Mouse (Mus musculus): ENCODE measurements around the gene Gemin6. TPM values are rescaled to one million over a fixed set of nuclear protein-coding genes. Genes with fewer than 3 reads are reported as not detected.
A peak's percentile ranks its signal among the peaks of the same experiment; 100 is the strongest.
"Not testable (repeated sequence)": the region's sequence is repeated elsewhere in the genome, so short reads cannot be mapped to it uniquely, and the experiment has no call there.

Gemin6 gene
- 33.4 and 36.1 TPM in 2 replicates for polyA plus RNA-seq (2015; fragmentation: Nextera tagmentation; extraction: Ambion mirVana)

DNA sequence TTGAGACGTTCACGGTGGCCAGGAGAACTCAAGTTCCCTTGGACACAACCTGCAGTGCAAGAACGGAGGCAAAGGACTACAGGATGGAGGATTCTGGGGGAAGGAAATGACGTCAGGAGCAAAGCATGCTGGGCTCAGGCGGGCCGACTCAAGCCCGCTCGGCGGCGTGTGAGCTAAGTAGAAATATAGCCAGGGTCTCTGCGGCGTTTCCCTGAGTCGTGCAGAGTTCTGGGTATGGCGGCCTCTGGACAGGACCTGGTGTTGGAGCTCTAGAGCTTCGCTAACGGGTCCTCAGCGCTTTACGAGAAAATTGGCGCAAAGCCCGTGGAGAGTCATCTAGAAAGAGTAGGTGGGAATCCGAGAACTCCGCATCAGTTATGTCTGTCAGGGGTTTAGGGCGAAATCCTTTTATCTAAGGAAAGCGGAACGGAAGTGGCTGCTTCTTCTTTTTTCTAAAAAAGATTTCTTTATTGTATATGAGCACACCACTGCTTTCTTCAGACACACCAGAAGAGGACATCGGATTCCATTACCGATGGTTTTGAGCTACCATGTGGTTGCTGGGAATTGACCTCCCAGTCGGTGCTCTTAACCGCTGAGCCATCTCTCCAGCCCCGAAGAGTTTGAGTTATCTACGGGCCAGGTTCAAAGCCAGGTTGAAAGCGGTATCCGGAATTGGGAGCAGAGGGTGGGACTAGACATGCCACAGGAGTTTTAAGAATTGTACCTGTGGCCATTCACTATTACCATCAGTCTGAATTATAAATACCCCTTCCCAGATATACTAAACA is at the start of gene Gemin6:
TSS of gene Gemin6 (plus strand) at position 116 of the 791 bp plus-strand sequence.
- Histone ChIP-seq H3K27me3 (no peaks in the 10 kb centered on the region), H3K4me2 (replicated peaks) (peak within 1 kb of the TSS; percentile 61), H3K9ac (peak within 1 kb of the TSS; percentile 56), H3K4me3 (replicated peaks) (peak within 1 kb of the TSS; percentile 59), H3K4me1 (peaks cover 5% of the 10 kb centered on the region; the same call in 1 of the 2 replicates), H3K27ac (replicated peaks) (peak within 1 kb of the TSS; percentile 91), H3K9me3 (replicated peaks) (no peaks in the 10 kb centered on the region), H3K36me3 (peaks cover 18% of the 10 kb centered on the region; the same call in 1 of the 2 replicates)
- ATAC-seq (ENCODE audit: insufficient number of reproducible peaks, low FRiP score, low TSS enrichment, low read depth), result peak; percentile 95
- WGBS, result under 1% methylated on average over 33 of the region's 33 CpGs

DNA sequence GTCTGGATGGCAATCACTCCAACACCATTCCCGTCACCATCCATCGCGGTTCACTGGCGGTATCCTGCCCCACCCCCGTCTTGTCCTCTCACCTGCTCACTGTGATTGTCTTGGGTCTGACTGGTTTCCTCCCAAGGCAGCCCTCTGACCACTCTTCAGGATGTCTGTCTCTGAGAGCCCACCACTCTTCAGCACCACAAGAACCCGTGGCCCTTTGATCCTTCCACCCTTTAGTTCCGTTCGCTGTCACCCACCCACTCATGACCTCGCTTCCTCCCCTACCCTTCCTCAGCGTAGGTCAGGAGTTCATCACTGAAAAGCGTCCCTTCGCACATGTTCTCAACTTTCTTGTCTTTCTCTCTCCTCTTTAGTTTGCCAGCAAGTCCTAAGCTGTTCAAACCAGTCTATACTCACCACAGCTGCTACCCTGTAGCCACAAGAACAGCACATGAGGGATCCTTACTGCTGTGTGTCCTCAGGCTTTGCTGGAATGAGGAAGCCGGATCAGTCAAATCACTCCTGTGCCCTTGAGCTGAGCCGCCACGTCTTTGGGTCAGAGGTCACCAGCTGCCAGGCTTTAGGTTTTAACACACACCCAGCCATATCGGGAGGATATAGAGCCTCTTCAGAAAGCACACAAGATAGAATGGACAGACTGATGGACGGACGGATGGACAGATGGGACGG is 49.4 kb upstream of the Gemin6 start:
- WGBS, result 58% methylated on average over 19 of the region's 19 CpGs
- Histone ChIP-seq H3K27ac (replicated peaks) (no peak overlapping the region), H3K4me1 (no peaks in the 10 kb centered on the region), H3K4me3 (replicated peaks) (no peak overlapping the region), H3K9me3 (replicated peaks) (no peaks in the 10 kb centered on the region), H3K27me3 (no peaks in the 10 kb centered on the region), H3K4me2 (replicated peaks) (no peak overlapping the region), H3K36me3 (no peaks in the 10 kb centered on the region), H3K9ac (no peak overlapping the region)
- no peak for ATAC-seq (ENCODE audit: insufficient number of reproducible peaks, low FRiP score, low TSS enrichment, low read depth)

DNA sequence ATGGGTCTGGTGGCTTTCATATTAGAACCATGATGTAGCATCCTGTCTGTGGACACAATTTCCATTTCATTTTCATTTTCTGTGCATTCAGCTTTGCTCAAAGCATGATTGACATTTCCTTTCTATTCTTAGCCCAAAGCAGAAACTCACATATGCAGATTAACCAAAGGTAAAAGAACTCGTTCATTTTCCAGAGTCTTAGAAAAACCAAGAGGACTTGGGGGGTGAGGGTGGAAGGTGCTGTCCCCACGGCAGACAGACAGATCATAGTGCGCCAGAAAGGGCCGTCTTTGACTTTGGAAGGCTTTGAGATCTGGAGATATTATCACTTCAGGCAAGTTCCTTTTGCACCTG is 48.9 kb upstream of the Gemin6 start:
- 68% methylated on average over 4 of the region's 4 CpGs for WGBS
- H3K27ac ChIP-seq (replicated peaks), result no peak overlapping the region
- no peak overlapping the region for H3K9ac ChIP-seq
- no peaks in the 10 kb centered on the region for H3K27me3 ChIP-seq
- no peak for ATAC-seq (ENCODE audit: insufficient number of reproducible peaks, low FRiP score, low TSS enrichment, low read depth)
- H3K36me3 ChIP-seq, result no peaks in the 10 kb centered on the region
- no peak overlapping the region for H3K4me2 ChIP-seq (replicated peaks)
- no peaks in the 10 kb centered on the region for H3K9me3 ChIP-seq (replicated peaks)
- no peaks in the 10 kb centered on the region for H3K4me1 ChIP-seq
- no peak overlapping the region for H3K4me3 ChIP-seq (replicated peaks)

DNA sequence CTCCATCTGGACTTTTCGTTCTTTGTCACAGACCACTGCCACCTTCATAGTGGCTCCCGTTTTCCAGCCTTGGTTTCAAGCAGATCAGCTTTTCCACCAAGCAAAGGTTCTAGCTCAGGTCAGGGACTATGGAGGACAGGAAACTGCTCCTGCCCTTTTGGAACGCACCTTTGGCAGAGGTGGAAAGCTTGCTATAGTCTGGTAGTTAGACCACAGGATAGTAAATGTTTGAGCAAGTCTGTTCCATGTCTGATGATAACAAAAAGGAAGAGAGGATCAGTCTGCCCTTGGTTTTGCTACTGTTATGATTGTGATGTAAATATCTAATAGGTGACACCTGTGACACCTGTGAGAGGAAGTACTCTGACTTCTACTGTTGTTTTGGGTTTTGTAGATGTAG is 48.3 kb upstream of the Gemin6 start:
- Histone ChIP-seq H3K27ac (replicated peaks) (no peak overlapping the region), H3K4me3 (replicated peaks) (no peak overlapping the region), H3K36me3 (no peaks in the 10 kb centered on the region), H3K4me1 (no peaks in the 10 kb centered on the region), H3K4me2 (replicated peaks) (no peak overlapping the region), H3K9ac (no peak overlapping the region), H3K27me3 (no peaks in the 10 kb centered on the region), H3K9me3 (replicated peaks) (no peaks in the 10 kb centered on the region)
- no peak for ATAC-seq (ENCODE audit: insufficient number of reproducible peaks, low FRiP score, low TSS enrichment, low read depth)
- WGBS, result 80% methylated on average over 3 of the region's 3 CpGs

DNA sequence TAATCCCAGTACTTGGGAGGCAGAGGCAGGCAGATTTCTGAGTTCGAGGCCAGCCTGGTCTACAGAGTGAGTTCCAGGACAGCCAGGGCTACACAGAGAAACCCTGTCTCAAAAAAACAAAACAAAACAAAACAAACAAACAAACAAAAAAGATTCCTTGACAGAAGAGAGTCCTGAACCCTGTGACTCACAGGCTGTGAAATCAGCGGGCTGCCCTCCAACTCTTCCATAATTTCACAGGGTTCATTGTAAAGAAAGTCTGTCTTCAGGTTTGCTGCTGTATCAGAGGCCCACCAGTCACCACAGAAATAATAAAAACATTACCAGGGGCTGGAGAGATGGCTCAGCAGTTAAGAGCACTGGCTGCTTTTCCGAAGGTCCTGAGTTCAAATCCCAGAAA is 45.4 kb upstream of the Gemin6 start:
- not testable (repeated sequence) for H3K4me1 ChIP-seq; H3K9ac ChIP-seq; H3K27me3 ChIP-seq; H3K9me3 ChIP-seq (replicated peaks); H3K4me3 ChIP-seq (replicated peaks); ATAC-seq (ENCODE audit: insufficient number of reproducible peaks, low FRiP score, low TSS enrichment, low read depth); H3K27ac ChIP-seq (replicated peaks); H3K4me2 ChIP-seq (replicated peaks); H3K36me3 ChIP-seq
- 89% methylated on average over 3 of the region's 3 CpGs for WGBS

DNA sequence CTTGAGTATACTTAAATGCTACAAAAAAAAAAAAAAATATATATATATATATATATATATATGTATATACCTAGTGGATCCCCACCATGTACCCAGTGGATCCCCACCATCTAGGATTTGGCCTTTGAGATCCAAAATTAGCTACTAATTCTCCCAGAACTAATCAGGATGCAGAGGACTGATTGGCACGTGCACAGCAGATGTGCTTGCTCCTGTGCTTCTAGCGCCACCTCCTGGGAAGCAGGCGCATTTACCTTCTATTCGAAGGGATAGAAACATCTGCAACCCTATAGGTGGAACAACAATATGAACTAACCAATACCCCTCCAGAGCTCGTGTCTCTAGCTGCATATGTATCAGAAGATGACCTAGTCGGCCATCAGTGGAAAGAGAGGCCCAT is 44.3 kb upstream of the Gemin6 start:
- Histone ChIP-seq H3K27me3 (no peaks in the 10 kb centered on the region), H3K9ac (no peak overlapping the region), H3K9me3 (replicated peaks) (no peaks in the 10 kb centered on the region), H3K4me2 (replicated peaks) (no peak overlapping the region), H3K4me3 (replicated peaks) (no peak overlapping the region), H3K27ac (replicated peaks) (no peak overlapping the region), H3K4me1 (no peaks in the 10 kb centered on the region), H3K36me3 (no peaks in the 10 kb centered on the region)
- ATAC-seq (ENCODE audit: insufficient number of reproducible peaks, low FRiP score, low TSS enrichment, low read depth), result peak; percentile 64
- WGBS, result 1% methylated on average over 6 of the region's 6 CpGs

DNA sequence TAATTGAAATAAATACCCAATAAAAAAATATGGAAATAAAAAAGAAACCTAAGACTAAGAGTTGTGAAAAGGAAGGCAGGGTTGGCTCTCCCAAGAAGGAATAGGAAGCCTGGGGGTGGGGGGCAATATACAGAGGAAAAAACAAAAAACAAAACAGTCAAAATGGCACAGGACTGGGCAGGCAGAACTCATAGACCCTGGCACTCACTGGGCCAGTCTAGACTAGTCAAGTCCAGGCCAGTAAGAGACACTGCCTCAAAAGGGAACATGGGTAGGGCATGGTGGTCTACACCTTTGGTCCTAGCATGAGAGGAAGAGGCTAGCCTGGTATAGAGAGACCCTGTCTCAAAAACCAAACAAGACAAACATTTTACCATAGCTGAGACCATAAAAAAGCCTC is 43.8 kb upstream of the Gemin6 start:
- Histone ChIP-seq H3K4me1 (no peaks in the 10 kb centered on the region), H3K27ac (replicated peaks) (no peak overlapping the region), H3K9ac (no peak overlapping the region), H3K36me3 (no peaks in the 10 kb centered on the region), H3K27me3 (no peaks in the 10 kb centered on the region), H3K9me3 (replicated peaks) (no peaks in the 10 kb centered on the region), H3K4me2 (replicated peaks) (no peak overlapping the region), H3K4me3 (replicated peaks) (no peak overlapping the region)
- ATAC-seq (ENCODE audit: insufficient number of reproducible peaks, low FRiP score, low TSS enrichment, low read depth), result no peak

DNA sequence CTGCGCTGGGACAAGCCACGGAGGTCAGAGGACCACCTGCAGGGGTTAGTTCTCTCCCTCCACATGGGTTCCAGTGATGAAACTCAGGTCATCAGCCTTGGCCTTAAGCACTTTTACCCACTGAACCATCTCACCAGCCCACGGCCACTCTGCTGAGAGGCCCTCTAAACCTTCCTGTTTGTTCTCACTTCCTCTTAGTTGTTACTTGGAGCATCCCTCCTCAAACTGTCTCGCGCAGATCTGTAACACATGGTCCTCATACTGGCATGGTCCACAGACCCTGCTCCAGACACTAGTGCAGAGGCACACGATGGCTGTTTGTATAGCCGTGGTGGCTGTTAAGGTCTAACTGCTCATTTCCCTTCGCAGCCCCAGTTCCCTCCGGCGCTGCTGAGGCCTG is 40.6 kb upstream of the Gemin6 start:
- no peak overlapping the region for H3K4me2 ChIP-seq (replicated peaks)
- whole genome bisulfite sequencing, result 81% methylated on average over 10 of the region's 10 CpGs
- H3K4me1 ChIP-seq, result no peaks in the 10 kb centered on the region
- no peaks in the 10 kb centered on the region for H3K9me3 ChIP-seq (replicated peaks)
- H3K27ac ChIP-seq (replicated peaks), result no peak overlapping the region
- no peaks in the 10 kb centered on the region for H3K27me3 ChIP-seq
- ATAC-seq (ENCODE audit: insufficient number of reproducible peaks, low FRiP score, low TSS enrichment, low read depth), result no peak
- H3K4me3 ChIP-seq (replicated peaks), result no peak overlapping the region
- no peaks in the 10 kb centered on the region; the same call in 1 of the 2 replicates for H3K36me3 ChIP-seq
- no peak overlapping the region for H3K9ac ChIP-seq

DNA sequence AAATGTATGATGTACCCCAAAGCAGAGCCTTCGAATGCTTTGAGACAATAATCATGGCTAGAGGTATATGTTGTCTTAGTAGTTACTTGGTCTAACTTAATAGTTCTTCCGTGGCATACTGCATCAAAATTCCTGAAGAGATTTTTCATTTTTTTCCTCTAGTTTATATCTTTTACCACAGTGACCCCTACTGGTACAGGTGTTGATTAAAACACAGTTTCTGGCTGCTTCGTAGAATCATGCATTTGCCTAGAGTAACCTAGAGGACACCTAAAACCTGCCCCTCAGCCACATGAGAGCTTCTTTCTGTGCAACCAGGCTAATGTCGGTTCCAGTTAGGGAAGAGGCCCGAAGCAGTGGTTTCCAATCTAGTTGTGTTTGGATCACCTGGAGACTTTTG is 31.2 kb upstream of the Gemin6 start:
- no peak overlapping the region for H3K9ac ChIP-seq
- H3K27me3 ChIP-seq, result no peaks in the 10 kb centered on the region
- H3K4me1 ChIP-seq, result no peaks in the 10 kb centered on the region
- no peak overlapping the region for H3K27ac ChIP-seq (replicated peaks)
- WGBS, result 59% methylated on average over 5 of the region's 5 CpGs
- no peak overlapping the region for H3K4me2 ChIP-seq (replicated peaks)
- no peak for ATAC-seq (ENCODE audit: insufficient number of reproducible peaks, low FRiP score, low TSS enrichment, low read depth)
- no peaks in the 10 kb centered on the region for H3K9me3 ChIP-seq (replicated peaks)
- no peak overlapping the region for H3K4me3 ChIP-seq (replicated peaks)
- peaks cover 26% of the 10 kb centered on the region for H3K36me3 ChIP-seq

DNA sequence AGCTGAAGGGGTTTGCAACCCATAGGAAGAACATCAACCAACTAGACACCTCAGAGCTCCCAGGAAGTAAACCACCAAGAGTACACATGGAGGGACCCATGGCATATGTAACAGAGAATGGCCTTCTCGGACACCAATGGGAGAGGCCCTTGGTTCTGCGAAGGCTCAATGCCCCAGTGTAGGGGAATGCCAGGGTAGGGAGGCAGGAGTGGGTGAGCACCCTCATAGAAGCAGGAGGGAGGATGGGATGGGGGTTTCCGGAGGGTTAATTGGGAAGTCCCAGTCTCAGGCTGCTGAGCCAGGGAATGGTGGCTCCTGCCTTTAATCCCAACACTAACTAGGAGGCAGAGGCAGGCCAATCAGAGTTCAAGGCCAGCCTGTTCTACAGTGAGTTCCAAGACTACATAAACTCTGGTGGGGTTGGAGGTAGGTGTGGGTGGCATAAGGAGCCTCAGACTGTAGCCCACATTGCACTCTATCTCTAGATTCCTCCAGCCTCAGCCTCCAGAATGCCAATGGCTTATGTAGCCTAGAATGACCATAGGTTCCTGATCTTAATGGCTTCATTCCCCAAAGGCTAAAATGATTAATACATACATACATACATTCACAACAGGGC is 25.0 kb upstream of the Gemin6 start:
- Histone ChIP-seq H3K27ac (replicated peaks) (no peak overlapping the region), H3K4me1 (peaks cover 9% of the 10 kb centered on the region; the same call in 1 of the 2 replicates), H3K36me3 (peaks cover 56% of the 10 kb centered on the region), H3K27me3 (no peaks in the 10 kb centered on the region), H3K4me2 (replicated peaks) (no peak overlapping the region), H3K4me3 (replicated peaks) (no peak overlapping the region), H3K9ac (no peak overlapping the region), H3K9me3 (replicated peaks) (no peaks in the 10 kb centered on the region)
- WGBS, result 87% methylated on average over 3 of the region's 3 CpGs
- no peak for ATAC-seq (ENCODE audit: insufficient number of reproducible peaks, low FRiP score, low TSS enrichment, low read depth)

DNA sequence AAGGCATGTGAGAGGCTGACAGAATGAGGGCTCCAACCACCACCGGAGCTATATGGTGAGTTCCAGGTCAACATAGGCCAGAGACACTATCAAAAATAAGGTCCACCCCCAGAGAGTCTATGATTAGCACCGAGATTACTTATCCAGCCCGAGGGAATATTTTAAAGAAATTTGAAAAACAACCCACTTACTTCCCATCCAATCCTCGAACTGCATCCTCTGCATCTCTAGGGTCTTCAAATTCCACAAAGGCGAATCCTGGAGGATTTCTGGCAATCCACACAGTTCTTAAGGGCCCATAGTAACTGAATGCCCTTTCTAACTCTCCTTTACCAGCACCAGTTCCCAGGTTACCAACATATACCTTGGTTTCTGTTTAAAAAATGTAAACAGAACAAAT is 18.6 kb upstream of the Gemin6 start:
- peaks cover 14% of the 10 kb centered on the region for H3K4me1 ChIP-seq
- peak overlapping the region; percentile 96 for H3K4me3 ChIP-seq (replicated peaks)
- peak overlapping the region; percentile 98 for H3K9ac ChIP-seq
- H3K27ac ChIP-seq (replicated peaks), result no peak overlapping the region; the same call in 1 of the 2 replicates
- 13% methylated on average over 5 of the region's 5 CpGs for WGBS
- peaks cover 26% of the 10 kb centered on the region for H3K36me3 ChIP-seq
- H3K9me3 ChIP-seq (replicated peaks), result no peaks in the 10 kb centered on the region
- peak overlapping the region; percentile 72 for H3K4me2 ChIP-seq (replicated peaks)
- H3K27me3 ChIP-seq, result no peaks in the 10 kb centered on the region
- ATAC-seq (ENCODE audit: insufficient number of reproducible peaks, low FRiP score, low TSS enrichment, low read depth), result no peak
